Mouse (Mus musculus) liver, embryonic 11.5 days (tissue): ENCODE measurements around the gene Rbm47. TPM values are rescaled to one million over a fixed set of nuclear protein-coding genes. Genes with fewer than 3 reads are reported as not detected.

ENCODE experiments used
- ATAC-seq: fragments of 200-750 bp; cut with Nextera tagmentation; replicated peaks from 2 replicates; pipeline ENCODE4 v1.8.0; 2017; ENCODE audit warnings: moderate number of reproducible peaks, mild to moderate bottlenecking, moderate TSS enrichment, moderate library complexity; ENCODE audit not compliant: low FRiP score
- DNase-seq: peaks from one replicate; pipeline ENCODE4 v3.0.0-alpha.2; 2017; ENCODE audit warnings: low spot score
- H3K27ac ChIP-seq: fragments of 300-500 bp; sonication (generic); 2 replicates; pipeline ENCODE4 v1.5.1; 2014; ENCODE audit warnings: mild to moderate bottlenecking, low read depth, low read length, control low read depth
- H3K27me3 ChIP-seq: fragments of 300-500 bp; sonication (generic); replicated peaks from 2 replicates; pipeline ENCODE4 v1.6.1; 2014; ENCODE audit warnings: low read length, mixed read lengths; ENCODE audit not compliant: control insufficient read depth, insufficient read depth
- H3K36me3 ChIP-seq: fragments of 300-500 bp; sonication (generic); 2 replicates; pipeline ENCODE4 v1.6.1; 2014; ENCODE audit warnings: mild to moderate bottlenecking, low read length, moderate library complexity, mixed read lengths; ENCODE audit not compliant: control insufficient read depth, insufficient read depth
- H3K4me1 ChIP-seq: fragments of 300-500 bp; sonication (generic); replicated peaks from 2 replicates; pipeline ENCODE4 v1.6.1; 2014; ENCODE audit warnings: low read length, mixed read lengths; ENCODE audit not compliant: control insufficient read depth, insufficient read depth
- H3K4me2 ChIP-seq: fragments of 300-500 bp; sonication (generic); 2 replicates; pipeline ENCODE4 v1.6.1; 2014; ENCODE audit warnings: mild to moderate bottlenecking, control low read depth, moderate library complexity
- H3K4me3 ChIP-seq: fragments of 300-500 bp; sonication (generic); 2 replicates; pipeline ENCODE4 v1.5.1; 2014; ENCODE audit warnings: low read depth, low read length, control low read depth
- H3K9ac ChIP-seq: fragments of 300-500 bp; sonication (generic); 2 replicates; pipeline ENCODE4 v1.6.1; 2014; ENCODE audit warnings: low read depth, low read length, control low read depth
- H3K9me3 ChIP-seq: fragments of 300-500 bp; sonication (generic); 2 replicates; pipeline ENCODE4 v1.6.1; 2016; ENCODE audit warnings: low read length, inconsistent platforms, mixed read lengths; ENCODE audit not compliant: control insufficient read depth
- WGBS: fragments of 180-500 bp; shearing (Covaris S2); extraction: QIAGEN DNeasy Blood & Tissue Kit; methylation state at CpG from one replicate; pipeline ENCODE4 v1.1.7; 2014; 5-methylcytosine and 5-hydroxymethylcytosine counted together
- polyA plus RNA-seq: library from polyadenylated mRNA; unstranded; fragments of >200 nt; fragmentation: Nextera tagmentation; extraction: Ambion mirVana; gene quantifications from 2 replicates; pipeline ENCODE4 v1.2.1, GENCODE M21; 2014

Rbm47 gene
- polyA plus RNA-seq = 13.5 and 13.9 TPM in 2 replicates

- DNase-seq (no peak), ATAC-seq (no peak)
- Histone ChIP-seq H3K27me3 (no peaks in the 10 kb centered on the region), H3K4me1 (no peaks in the 10 kb centered on the region), H3K4me3 (no peak within 1 kb of the TSS), H3K9me3 (no peaks in the 10 kb centered on the region), H3K9ac (no peak within 1 kb of the TSS), H3K36me3 (no peaks in the 10 kb centered on the region), H3K27ac (no peak within 1 kb of the TSS), H3K4me2 (no peak within 1 kb of the TSS)
- WGBS = 69% methylated on average over 2 of the region's 2 CpGs
These were observed at the start of gene Rbm47 for GRCm38 (mm10) chr5:66173018-66173417. Rbm47 (minus strand) TSS chr5:66173118.

- Histone ChIP-seq H3K4me3 (no peak overlapping the region), H3K9me3 (no peaks in the 10 kb centered on the region), H3K4me1 (no peaks in the 10 kb centered on the region), H3K27me3 (no peaks in the 10 kb centered on the region), H3K27ac (no peak overlapping the region), H3K9ac (no peak overlapping the region), H3K4me2 (no peak overlapping the region), H3K36me3 (no peaks in the 10 kb centered on the region)
- ATAC-seq (no peak), DNase-seq (no peak)
- WGBS = 71% methylated on average over 9 of the region's 9 CpGs
These were observed 47.7 kb upstream of the Rbm47 start for GRCm38 (mm10) chr5:66220620-66221019.

GRCm38 (mm10) chr5:66219692-66220091, 46.8 kb upstream of the Rbm47 start:
- H3K27ac ChIP-seq = no peak overlapping the region
- no peaks in the 10 kb centered on the region for H3K9me3 ChIP-seq
- no peaks in the 10 kb centered on the region for H3K36me3 ChIP-seq
- H3K4me2 ChIP-seq = no peak overlapping the region
- ATAC-seq (no peak), DNase-seq (no peak)
- H3K9ac ChIP-seq = no peak overlapping the region
- 76% methylated on average over 6 of the region's 6 CpGs for WGBS
- no peaks in the 10 kb centered on the region for H3K27me3 ChIP-seq
- no peaks in the 10 kb centered on the region for H3K4me1 ChIP-seq
- no peak overlapping the region for H3K4me3 ChIP-seq

GRCm38 (mm10) chr5:66215569-66216277, 42.8 kb upstream of the Rbm47 start:
- Histone ChIP-seq H3K9ac (no peak overlapping the region), H3K4me3 (no peak overlapping the region), H3K27ac (no peak overlapping the region), H3K9me3 (no peaks in the 10 kb centered on the region), H3K4me1 (no peaks in the 10 kb centered on the region), H3K4me2 (peak overlapping the region; percentile 5; the same call in 1 of the 2 replicates), H3K27me3 (no peaks in the 10 kb centered on the region), H3K36me3 (no peaks in the 10 kb centered on the region)
- 45% methylated on average over 10 of the region's 10 CpGs for WGBS
- ATAC-seq (peak; percentile 86), DNase-seq (no peak)

GRCm38 (mm10) chr5:66214395-66214935, 41.5 kb upstream of the Rbm47 start:
- Histone ChIP-seq H3K9ac (no peak overlapping the region), H3K9me3 (no peaks in the 10 kb centered on the region), H3K4me2 (no peak overlapping the region), H3K27ac (no peak overlapping the region), H3K27me3 (no peaks in the 10 kb centered on the region), H3K4me3 (no peak overlapping the region), H3K4me1 (no peaks in the 10 kb centered on the region), H3K36me3 (no peaks in the 10 kb centered on the region)
- 55% methylated on average over 7 of the region's 7 CpGs for WGBS
- no peak for DNase-seq
- ATAC-seq = no peak

DNA sequence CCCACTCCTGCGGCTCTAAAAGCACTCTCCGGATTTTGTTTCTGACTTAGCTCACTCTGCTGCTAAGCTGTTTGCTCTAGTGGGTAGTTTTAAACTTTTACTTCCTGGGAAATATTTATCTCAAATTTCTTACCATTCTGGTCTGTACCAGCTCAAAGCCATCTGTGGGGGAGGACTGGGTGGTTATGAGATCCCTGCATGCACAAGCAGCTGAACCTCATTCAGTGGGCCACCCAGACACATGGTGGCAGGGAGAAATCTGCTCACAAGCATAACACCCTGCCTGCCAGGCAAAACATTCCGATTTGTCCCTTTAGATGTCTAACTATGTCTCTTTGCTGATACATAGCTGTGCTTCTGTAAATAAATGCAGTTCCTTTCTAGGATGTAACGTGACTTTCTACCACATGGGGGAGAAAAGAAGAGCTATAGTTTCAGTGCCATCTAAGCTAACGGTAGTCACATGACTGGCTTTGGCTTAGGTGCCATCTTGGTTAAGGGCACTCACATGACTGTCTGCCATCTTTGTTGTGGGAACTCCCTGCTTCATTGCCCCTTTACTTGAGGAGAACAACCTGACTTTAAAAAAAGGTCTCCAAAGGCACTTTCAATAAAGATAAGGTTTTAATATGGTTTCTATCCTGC, 36.7 kb upstream of the Rbm47 start:
- Histone ChIP-seq H3K4me2 (no peak overlapping the region), H3K9me3 (no peaks in the 10 kb centered on the region), H3K36me3 (no peaks in the 10 kb centered on the region), H3K4me1 (no peaks in the 10 kb centered on the region), H3K27me3 (no peaks in the 10 kb centered on the region), H3K4me3 (no peak overlapping the region), H3K9ac (no peak overlapping the region), H3K27ac (no peak overlapping the region)
- DNase-seq (no peak), ATAC-seq (no peak)
- WGBS = 82% methylated on average over 5 of the region's 5 CpGs

DNA sequence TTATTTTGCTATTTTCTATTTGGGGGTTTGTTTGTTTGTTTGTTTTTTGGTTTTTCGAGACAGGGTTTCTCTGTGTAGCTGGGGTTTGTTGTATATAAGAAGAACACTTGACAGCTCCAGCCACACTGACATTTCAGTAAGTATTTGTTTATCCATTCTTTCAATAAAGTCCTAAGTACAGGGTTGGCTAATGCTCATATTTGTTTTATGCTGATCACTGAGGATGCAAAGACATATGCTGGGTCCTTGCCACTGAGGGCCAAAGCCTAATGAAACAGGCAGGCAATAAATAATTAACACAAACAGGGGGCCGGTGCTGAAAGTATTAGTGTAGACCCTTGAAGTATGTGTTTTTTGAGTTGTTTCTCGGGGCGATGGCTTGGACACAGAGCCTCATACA, 32.0 kb upstream of the Rbm47 start:
- no peaks in the 10 kb centered on the region for H3K36me3 ChIP-seq
- WGBS = 84% methylated on average over 4 of the region's 4 CpGs
- DNase-seq (no peak), ATAC-seq (no peak)
- no peaks in the 10 kb centered on the region for H3K4me1 ChIP-seq
- H3K4me2 ChIP-seq = no peak overlapping the region
- no peaks in the 10 kb centered on the region for H3K9me3 ChIP-seq
- no peak overlapping the region for H3K4me3 ChIP-seq
- H3K9ac ChIP-seq = no peak overlapping the region
- no peaks in the 10 kb centered on the region for H3K27me3 ChIP-seq
- no peak overlapping the region for H3K27ac ChIP-seq

DNA sequence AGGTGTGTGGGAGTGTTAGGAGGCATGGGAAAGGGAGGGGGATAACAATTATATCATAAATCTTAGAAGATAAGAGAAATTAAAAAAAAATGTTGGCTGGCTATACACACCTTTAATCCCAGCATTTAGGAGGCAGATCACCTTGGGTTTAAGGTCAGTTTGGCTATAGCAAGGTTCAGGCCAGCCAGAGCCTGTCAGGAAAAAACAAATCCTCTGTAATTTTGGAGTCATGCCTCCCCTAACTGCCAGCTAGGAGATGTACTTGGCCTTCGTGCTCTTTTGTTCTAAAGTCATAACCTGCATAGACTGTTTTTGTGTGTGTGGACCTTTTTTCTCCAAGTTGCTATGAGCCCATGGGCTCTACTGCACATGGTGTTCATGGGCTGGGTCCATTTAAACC, 30.5 kb upstream of the Rbm47 start:
- H3K27me3 ChIP-seq = no peaks in the 10 kb centered on the region
- no peak overlapping the region for H3K4me2 ChIP-seq
- H3K4me1 ChIP-seq = no peaks in the 10 kb centered on the region
- 77% methylated on average over 1 of the region's 1 CpGs for WGBS
- no peak overlapping the region for H3K27ac ChIP-seq
- no peak overlapping the region for H3K9ac ChIP-seq
- no peaks in the 10 kb centered on the region for H3K36me3 ChIP-seq
- no peak overlapping the region for H3K4me3 ChIP-seq
- DNase-seq (no peak), ATAC-seq (no peak)
- H3K9me3 ChIP-seq = no peaks in the 10 kb centered on the region

GRCm38 (mm10) chr5:66200044-66200443, 27.1 kb upstream of the Rbm47 start:
- Histone ChIP-seq H3K4me2 (no peak overlapping the region), H3K9ac (no peak overlapping the region), H3K9me3 (no peaks in the 10 kb centered on the region), H3K4me1 (no peaks in the 10 kb centered on the region), H3K27me3 (no peaks in the 10 kb centered on the region), H3K4me3 (no peak overlapping the region), H3K36me3 (no peaks in the 10 kb centered on the region), H3K27ac (no peak overlapping the region)
- ATAC-seq = no peak
- no peak for DNase-seq
- WGBS = 43% methylated on average over 10 of the region's 10 CpGs
